Mouse (Mus musculus) heart, adult 11 months (tissue): ENCODE data around the gene Hoxd1.

ENCODE experiments used
- DNase-seq: peaks from one replicate; pipeline ENCODE4 v3.0.0; 2022

Hoxd1 gene

DNA sequence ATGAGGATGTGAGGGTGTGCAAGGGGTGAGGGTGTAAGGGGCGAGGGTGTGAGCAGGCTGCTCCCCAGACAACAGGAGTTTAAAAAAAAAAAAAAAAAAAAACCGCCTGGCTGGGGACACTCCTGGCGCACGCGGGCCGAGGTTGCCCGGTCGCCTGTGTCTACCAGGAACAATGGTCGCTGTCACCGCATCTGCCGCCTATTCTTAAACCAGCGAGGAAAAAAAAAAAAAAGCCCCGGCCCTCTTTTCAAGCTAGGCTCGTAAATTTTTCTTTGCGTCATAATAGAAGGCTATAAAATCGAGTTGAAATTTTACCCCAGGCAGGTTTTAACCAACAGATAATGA, 29.5 kb upstream of the Hoxd1 start:
- no peak for DNase-seq

DNA sequence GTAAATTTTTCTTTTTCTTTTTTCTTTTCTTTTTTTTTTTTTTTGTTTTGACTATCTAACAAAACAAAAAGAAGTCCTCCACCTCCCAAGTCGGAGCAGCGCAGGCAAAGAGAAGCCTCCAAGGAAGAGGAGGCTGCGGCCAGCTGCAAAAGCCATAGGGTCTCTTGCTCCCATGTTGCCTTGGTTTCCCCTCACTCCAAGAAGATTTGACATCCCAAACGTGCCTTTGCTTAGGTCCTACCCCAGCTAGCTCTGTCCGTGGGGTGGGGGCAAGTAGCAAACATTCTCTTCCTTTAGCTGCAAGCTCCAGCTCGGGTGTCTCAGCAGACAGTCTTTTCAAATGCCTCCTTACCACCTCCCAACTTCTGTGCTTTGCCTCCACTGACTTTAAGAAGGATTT, 29.0 kb upstream of the Hoxd1 start:
- no peak for DNase-seq

DNA sequence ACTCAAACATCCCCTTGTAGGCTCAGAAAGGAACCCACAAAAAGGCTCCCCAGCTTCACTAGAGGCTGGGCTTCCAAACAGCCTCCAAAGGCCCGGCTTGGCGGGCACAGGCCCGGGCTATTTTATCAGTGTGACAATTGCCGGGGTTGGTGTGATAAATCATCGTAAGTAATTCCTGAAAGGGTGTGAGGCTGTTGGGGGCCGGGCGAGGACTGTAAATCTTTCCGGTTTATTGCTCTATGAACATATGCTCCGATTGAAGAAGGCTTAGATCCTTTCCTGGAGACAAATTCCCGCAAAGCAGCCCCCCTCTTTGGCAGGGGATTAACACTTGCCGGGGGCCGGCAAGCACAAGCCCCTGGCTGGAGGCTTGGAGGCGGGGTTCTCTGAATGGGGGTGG, 28.3 kb upstream of the Hoxd1 start:
- DNase-seq: peak; percentile 22

DNA sequence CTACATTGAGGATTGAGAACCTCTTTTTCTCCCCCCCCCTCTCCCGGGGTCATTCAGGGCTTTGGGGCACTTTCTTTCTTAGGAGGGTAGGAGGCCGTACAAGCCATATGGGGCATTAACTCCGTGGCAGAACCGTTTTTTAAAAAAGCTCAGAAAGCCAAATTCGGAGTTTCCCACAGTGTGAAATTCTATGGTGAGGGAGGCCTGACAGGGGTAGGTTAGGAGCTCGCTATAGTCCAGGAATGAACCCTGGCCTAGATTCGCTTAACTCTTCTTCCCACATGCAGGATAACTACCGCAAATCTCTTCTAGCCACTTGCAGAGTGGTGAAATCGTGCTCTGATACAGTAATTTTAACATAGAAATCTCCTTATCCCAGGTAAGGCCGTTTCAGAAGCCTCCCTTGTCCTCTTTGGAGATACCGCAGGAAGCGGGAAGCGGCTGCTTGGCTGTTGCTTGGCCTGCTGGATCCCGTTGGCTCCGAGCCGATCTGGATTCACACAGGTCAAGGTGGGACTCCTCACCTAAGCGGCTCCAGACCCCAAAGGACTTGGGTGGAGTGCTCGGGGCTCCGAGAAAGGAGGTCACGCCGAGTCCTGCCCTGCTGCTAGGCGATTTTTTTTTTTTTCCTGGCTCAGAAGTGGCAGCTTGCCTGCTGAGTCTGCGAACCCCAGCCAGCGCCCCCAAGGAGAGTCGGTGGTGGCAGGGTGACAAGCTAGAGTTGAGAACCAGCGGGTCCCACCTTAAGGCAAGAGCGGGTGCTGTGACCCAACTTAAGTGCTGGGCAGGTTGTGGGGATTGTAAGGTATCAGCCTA, 27.6 kb upstream of the Hoxd1 start:
- DNase-seq: peak; percentile 74

GRCm38 (mm10) chr2:74735851-74736687, 26.7 kb upstream of the Hoxd1 start:
- DNase-seq: peak; percentile 80

DNA sequence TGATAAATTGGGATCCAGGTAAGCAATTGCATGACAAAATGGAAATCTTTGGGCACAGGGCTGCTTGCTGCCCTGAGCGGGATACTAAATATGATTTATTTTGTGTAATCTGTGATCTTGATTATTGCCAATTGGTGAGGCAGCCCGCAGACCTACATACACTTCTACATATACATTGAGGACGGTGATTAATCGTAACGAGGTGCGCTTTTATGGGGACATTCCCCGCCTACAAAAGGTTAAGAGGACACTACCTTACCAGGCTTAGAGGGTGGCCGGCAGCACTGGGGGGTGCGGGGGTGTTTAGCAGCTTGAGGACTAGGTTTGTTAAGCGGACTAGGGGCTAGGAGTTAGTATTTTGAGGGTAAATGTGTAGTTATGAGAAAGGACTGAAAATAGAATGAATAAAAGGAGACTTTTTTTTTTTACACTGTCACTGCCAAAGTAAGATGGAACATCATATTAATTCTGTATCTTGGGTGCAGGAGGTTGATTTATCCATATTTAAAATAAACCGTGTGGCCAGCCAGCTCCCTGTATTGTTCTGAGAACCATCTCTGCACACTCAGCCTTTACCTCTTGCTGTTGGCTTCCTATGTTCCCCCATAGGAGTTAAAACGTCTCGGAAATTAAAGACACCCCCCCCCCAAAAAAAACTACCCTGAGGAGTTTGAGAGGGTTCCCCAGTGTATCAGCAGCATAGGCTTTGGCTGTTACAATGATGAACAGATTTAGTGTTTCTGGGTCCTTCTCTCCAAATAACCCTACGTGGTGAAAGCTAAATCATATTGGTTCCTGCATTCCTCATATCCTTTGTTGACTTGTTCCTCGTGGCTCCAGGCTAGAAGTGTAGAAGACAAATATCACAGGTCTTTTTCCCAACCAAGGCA, 25.8 kb upstream of the Hoxd1 start:
- DNase-seq: peak; percentile 66

GRCm38 (mm10) chr2:74737578-74738070, 25.2 kb upstream of the Hoxd1 start:
- peak; percentile 66 for DNase-seq

GRCm38 (mm10) chr2:74738623-74739475, 23.9 kb upstream of the Hoxd1 start:
- peak; percentile 74 for DNase-seq

DNA sequence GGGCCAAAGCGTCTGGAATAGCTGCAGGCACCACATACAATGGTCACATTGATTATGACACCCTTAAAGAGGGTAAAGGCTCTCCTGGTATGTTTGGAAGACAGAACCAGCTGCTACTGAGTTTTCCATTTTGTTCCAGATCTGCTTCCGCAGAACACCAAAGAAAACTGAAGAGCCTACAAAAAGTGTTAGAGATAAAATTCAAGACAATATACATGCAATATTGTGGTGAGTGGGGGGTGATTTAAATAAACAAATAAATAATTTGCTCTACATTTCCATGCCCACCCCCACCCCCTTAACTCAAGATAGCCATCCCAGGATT, 23.3 kb upstream of the Hoxd1 start:
- no peak for DNase-seq

- DNase-seq: no peak
Measured at GRCm38 (mm10) chr2:74739869-74740268, 22.9 kb upstream of the Hoxd1 start.

GRCm38 (mm10) chr2:74740311-74741091, 22.3 kb upstream of the Hoxd1 start:
- no peak for DNase-seq

DNA sequence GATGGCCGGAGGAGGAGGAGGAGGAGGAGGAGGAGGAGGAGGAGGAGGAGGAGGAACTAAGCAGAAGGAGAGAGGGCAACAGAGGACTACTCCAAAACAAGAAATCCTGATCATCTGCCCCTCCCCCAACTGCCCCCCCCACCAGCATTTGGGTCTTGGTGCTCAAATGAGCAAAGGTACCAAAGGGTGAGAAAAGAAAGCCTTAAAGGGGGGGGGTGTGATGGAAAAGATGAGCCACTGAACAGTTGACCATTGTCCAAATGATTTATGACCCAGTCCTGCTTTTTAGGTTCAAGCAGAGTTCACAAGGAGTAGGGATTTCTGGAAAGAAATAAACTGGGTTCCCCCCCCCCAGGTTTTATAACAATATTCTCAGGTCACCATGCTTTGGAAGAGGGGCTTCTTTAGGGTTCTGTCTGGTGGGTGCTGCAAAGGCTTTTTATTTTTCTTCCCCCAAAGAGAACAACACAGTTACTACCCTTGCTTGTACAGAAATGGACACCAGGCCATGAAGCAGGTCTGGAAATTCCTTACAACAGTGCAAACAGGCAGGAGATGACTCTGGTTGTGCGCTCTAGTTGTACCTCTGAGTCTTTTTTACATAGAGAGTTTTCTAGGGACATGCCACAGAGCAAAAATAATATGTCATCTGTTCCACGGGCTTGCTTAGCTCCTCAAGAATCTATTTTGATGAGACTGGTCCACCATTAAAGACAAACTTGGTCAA, 21.4 kb upstream of the Hoxd1 start:
- no peak for DNase-seq

DNA sequence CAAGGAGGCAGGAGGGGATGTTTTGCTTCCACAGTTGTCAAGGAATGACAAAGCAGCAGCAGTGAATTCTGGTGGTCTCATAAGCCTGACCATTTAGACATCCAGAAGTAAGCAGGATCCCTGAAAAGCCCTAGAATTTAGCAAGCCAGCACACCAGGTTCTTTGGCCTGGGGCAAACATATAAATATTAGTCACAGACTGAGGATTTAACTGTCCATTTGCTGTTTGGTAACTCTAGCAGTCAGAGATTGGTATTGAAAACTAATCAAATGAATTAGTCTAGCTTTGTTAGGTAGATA, 20.9 kb upstream of the Hoxd1 start:
- no peak for DNase-seq

DNA sequence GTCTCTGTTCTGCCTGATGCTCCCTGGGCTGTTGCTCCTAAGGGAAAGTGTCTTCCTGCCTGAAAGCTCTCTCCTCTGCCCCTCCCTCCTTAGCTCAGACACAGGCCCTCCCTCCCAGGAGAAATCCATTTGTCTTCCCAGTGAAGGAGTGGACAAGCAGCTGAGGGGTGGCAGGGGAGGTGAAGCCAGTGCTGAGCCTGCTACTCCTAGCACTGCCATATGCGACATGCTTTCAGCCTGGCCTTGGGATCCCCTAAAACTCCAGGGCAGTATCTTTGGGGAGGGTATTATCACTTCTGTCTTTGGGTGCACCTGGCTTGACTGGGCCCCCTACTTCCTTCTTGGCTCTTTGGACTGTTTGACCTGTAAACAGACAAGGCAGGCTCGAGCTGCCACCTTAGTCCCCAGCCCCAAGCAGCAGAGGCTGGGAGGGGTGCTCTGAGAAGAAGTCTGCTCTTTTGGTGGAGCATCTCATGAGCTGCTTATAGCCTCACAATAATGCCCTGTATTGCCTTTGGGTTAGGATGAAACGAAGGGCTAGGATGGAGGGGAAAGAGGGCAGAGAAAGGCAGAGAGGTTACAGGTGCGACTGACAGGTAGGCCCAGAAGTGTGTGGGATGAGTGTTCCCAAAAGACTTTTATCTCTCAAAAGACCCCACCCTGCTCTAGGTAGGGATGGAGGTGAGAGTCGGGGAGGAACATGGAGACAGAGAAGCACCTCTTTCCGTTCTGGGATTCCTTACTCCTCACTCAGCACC, 17.1 kb upstream of the Hoxd1 start:
- DNase-seq: peak; percentile 58

- no peak for DNase-seq
Measured at GRCm38 (mm10) chr2:74746298-74746921, 16.4 kb upstream of the Hoxd1 start.

GRCm38 (mm10) chr2:74747006-74747405, 15.8 kb upstream of the Hoxd1 start:
- no peak for DNase-seq

GRCm38 (mm10) chr2:74747661-74748141, 15.1 kb upstream of the Hoxd1 start:
- DNase-seq: no peak

DNA sequence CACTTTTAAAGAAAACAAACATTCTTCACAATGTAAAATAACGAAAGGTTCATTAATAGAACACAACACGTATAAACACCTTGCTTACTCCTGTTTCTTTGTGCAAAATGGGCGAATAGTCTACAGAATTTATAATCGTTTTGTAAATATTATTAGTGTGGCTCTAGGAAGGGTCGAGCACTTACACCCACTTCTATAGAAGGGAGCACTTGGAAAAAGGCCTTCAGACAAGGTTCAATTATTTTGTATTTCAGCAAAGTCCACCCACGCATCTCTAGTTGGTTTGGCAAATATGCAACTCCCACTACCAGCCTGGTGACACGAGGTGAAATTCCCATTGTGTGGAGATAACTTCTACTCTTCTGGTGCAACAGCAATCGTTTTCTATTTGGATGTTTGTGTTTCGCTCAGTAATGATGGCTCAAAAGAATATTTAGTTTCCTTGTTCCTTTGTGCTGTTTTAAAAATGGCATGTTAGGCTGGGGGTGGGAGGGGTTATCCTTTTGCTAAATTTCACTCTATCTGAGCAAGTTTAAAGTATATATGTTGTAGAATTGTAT, 14.3 kb upstream of the Hoxd1 start:
- DNase-seq: no peak
